Mouse (Mus musculus) ES-Bruce4 (cell line): ENCODE results near the gene Gm28374. TPM values are rescaled to one million over a fixed set of nuclear protein-coding genes. Genes with fewer than 3 reads are reported as not detected.

Source experiments
- H3K27ac ChIP-seq: 2 replicates; pipeline ENCODE4 v1.5.1; 2012; ENCODE audit warnings: low read length, inconsistent platforms; ENCODE audit not compliant: insufficient read depth
- H3K27me3 ChIP-seq: 2 replicates; pipeline ENCODE4 v1.6.1; 2012; ENCODE audit warnings: mild to moderate bottlenecking, low read length, inconsistent platforms; ENCODE audit not compliant: control insufficient read depth, poor library complexity, insufficient read depth, severe bottlenecking
- H3K36me3 ChIP-seq: 2 replicates; pipeline ENCODE4 v1.6.1; 2012; ENCODE audit warnings: inconsistent platforms, mild to moderate bottlenecking, low read length, moderate library complexity; ENCODE audit not compliant: control insufficient read depth, poor library complexity, insufficient read depth, severe bottlenecking
- H3K4me1 ChIP-seq: one replicate; pipeline ENCODE4 v1.8.1; 2011; ENCODE audit warnings: low read length; ENCODE audit not compliant: control insufficient read depth, insufficient read depth
- H3K4me3 ChIP-seq: 2 replicates; pipeline ENCODE4 v1.5.1; 2011; ENCODE audit warnings: low read depth, mild to moderate bottlenecking, low read length
- H3K9ac ChIP-seq: 2 replicates; pipeline ENCODE4 v1.6.1; 2012; ENCODE audit warnings: low read depth, mild to moderate bottlenecking, inconsistent platforms; ENCODE audit not compliant: poor library complexity, severe bottlenecking
- H3K9me3 ChIP-seq: replicated peaks from 2 replicates; pipeline ENCODE4 v1.6.1; 2012; ENCODE audit warnings: mild to moderate bottlenecking, low read length, inconsistent platforms; ENCODE audit not compliant: control insufficient read depth, poor library complexity, insufficient read depth, severe bottlenecking
- CTCF ChIP-seq: IDR thresholded peaks from one replicate; pipeline ENCODE4 v1.8.1; 2011; ENCODE audit warnings: low read depth, low read length
- EP300 ChIP-seq: IDR thresholded peaks from 2 replicates; pipeline ENCODE4 v1.6.1; 2011; ENCODE audit warnings: low read depth, low read length; ENCODE audit not compliant: insufficient read depth
- POLR2A ChIP-seq: IDR thresholded peaks from one replicate; pipeline ENCODE4 v1.8.1; 2011; ENCODE audit warnings: low read length; ENCODE audit not compliant: insufficient read depth
- polyA plus RNA-seq: library from polyadenylated mRNA; stranded (reverse); fragments of >200 nt; gene quantifications from 2 replicates; pipeline ENCODE4 v1.2.4, GENCODE M21; 2011; ENCODE audit warnings: low read depth; ENCODE audit not compliant: missing spikeins, insufficient read depth, insufficient read length

The Gm28374 gene
- polyA plus RNA-seq, 1 experiment: not detected

DNA sequence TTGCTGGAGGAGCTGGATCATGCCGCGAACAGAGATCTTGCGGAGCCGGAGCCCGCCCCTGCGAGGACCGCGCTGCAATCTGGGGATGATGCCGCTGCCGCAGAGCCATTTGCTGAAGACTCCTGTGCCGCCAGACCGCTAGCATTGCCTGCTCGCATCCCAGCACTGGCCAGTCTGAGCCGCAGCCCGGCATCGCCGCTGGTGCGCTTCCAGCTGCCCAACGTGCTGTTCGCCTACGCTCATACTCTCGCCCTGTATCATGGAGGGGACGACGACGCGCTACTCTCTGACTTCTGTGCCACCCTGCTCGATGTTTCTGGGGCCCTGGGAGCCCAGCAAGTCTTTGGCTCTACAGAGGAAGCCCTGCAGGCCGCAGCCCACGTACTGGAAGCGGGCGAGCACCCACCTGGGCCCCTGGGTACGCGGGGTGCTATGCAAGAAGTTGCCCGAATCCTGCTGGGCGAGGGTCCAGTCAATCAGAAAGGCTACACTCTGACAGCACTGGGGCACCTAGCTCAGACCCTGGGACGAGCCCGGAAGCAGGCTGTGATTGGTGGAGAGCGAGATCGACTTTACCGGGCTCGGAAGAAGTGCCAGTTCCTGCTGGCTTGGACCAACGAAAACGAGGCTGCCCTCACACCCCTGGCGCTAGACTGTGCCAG is 20.3 kb downstream of the Gm28374 start:
- Histone ChIP-seq H3K9ac (peak overlapping the region; percentile 90), H3K4me1 (no peaks in the 10 kb centered on the region), H3K27ac (peak overlapping the region; percentile 42), H3K36me3 (peaks cover 15% of the 10 kb centered on the region), H3K9me3 (no peaks in the 10 kb centered on the region), H3K4me3 (peak overlapping the region; percentile 97), H3K27me3 (no peaks in the 10 kb centered on the region)
- TF ChIP-seq EP300 (no peak), CTCF (no peak), POLR2A (no peak)

DNA sequence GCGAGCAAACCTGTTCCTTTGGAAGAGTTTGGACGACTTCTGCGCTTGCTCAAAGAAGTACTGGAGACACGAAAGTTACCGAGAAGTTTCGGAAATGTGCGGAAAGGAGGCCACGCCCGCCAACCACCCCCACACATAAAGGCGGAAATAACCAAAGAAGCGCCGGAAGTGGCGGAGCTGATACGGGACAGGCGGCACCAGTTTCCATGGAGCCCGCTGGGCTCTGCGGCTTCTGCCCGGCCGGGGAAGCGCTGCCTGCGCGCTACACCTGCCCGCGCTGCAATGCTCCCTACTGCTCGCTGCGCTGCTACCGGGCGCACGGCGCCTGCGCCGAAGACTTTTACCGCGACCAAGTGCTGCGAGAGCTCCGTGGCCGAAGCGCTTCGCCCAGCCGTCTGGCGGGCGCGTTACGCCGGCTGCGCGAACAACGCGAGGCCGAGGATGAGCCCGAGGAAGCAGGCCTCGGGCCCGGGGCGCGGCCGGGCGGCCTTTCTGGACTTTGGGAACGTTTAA is 21.0 kb downstream of the Gm28374 start, which contains the start of gene Znhit2:
Znhit2 (plus strand) TSS at position 172 of the 513 bp plus-strand sequence.
- TF ChIP-seq EP300 (no peak), CTCF (no peak)
- H3K4me3 ChIP-seq: peak within 1 kb of the TSS; percentile 97

DNA sequence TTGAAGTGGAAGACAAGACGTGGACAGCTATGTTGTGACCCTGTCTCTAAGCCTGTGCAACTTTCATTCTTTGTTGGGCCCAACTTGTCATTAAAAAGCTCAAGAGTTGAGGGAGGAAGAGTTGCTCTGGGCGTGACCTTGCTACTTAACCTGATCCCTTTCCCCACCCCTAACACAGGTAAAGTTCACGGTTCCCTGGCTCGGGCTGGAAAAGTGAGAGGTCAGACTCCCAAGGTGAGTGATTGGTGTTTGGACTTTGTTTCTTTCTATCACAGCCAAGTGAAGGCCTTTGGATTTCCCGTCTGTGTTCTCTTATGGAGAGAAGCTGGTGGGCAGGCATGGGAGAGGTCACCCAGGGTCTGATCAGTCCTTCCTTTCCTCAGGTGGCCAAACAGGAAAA is 23.1 kb downstream of the Gm28374 start:
- Histone ChIP-seq H3K4me3 (peak overlapping the region; percentile 89), H3K9me3 (no peaks in the 10 kb centered on the region), H3K9ac (peak overlapping the region; percentile 84), H3K27me3 (no peaks in the 10 kb centered on the region), H3K36me3 (peaks cover 32% of the 10 kb centered on the region), H3K4me1 (no peaks in the 10 kb centered on the region), H3K27ac (peak overlapping the region; percentile 26; the same call in 1 of the 2 replicates)
- TF ChIP-seq CTCF (no peak), POLR2A (no peak), EP300 (no peak)

More for the DNA sequence above, 21.0 kb downstream of the Gm28374 start, which contains the start of gene Znhit2:
- Histone ChIP-seq H3K9me3 (no peaks in the 10 kb centered on the region), H3K9ac (peak within 1 kb of the TSS; percentile 90), H3K4me1 (no peaks in the 10 kb centered on the region), H3K27me3 (no peaks in the 10 kb centered on the region), H3K36me3 (peaks cover 15% of the 10 kb centered on the region), H3K27ac (peak within 1 kb of the TSS; percentile 85)

DNA sequence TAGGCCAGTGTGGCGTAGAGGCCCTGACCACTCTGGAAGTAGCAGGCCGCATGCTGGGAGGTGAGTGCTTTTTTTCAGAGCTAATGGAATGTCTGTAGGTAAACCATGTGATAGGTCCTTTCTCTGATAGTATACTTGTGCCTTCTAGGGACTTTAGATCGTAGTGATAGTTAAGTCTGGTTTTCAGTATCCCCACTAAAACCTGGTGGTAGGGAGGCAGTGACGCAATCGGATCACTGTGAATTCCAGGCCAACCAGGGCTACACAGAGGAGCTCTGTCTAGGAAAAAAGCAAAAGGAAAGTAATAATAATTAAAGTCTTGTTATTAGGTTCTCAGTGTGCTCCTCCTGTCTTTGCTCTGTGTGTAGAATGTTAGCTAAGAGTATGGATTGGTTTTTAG is 23.5 kb downstream of the Gm28374 start:
- H3K27ac ChIP-seq: peak overlapping the region; percentile 26; the same call in 1 of the 2 replicates

DNA sequence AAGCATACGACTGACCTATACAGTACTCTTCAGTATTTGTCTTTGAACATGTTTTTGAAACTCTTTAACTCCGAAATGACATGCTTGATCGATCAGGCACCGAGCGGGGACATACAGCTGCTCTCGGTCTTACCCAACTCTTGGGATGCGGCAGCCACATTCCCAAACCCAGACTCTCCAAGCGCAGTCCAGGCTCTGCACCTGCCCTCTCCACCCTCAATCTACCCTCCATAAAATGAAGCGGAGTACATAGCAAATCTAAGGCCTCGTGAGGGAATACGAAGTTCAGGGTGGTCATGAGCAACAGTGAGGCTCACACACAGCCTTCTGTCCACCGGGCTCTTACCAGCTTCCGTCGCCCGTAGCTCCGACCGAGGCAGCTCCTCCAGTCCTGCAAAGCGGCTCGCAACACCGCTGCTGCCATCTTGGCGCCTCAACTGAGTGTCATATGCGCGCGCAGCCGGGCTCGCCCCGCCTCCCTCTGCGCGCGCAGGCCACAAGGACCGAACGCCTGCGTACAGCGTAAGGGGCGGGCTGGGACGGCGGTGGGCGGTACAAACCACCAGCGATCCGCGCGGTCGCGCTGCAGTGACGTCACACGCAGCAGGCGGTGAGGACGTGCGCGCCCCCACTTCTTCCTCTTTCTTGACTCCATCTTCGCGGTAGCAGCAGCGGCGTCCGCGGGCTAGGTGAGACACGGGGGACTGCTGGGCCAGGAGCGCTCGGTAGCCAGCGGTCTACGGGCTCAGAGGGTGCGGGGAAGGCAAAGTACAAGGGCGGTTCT is 24.6 kb downstream of the Gm28374 start, which contains the start of the genes Mrpl49 and Fau:
Mrpl49 (minus strand) TSS at position 473 of the 784 bp plus-strand sequence.
Fau (plus strand) TSS at position 532 of the 784 bp plus-strand sequence.
- H3K4me3 ChIP-seq: peak within 1 kb of the TSS; percentile 89
- no peak within 1 kb of the TSS for H3K27ac ChIP-seq
- peak within 1 kb of the TSS; percentile 84 for H3K9ac ChIP-seq
- peaks cover 45% of the 10 kb centered on the region for H3K36me3 ChIP-seq
- H3K9me3 ChIP-seq: no peaks in the 10 kb centered on the region
- peak; percentile 96 for TF ChIP-seq POLR2A
- TF ChIP-seq CTCF: no peak
- no peak for TF ChIP-seq EP300
- H3K4me1 ChIP-seq: no peaks in the 10 kb centered on the region
- H3K27me3 ChIP-seq: no peaks in the 10 kb centered on the region

More for the DNA sequence above, 23.5 kb downstream of the Gm28374 start:
- Histone ChIP-seq H3K27me3 (no peaks in the 10 kb centered on the region), H3K36me3 (peaks cover 37% of the 10 kb centered on the region), H3K9me3 (no peaks in the 10 kb centered on the region), H3K9ac (peak overlapping the region; percentile 84), H3K4me1 (no peaks in the 10 kb centered on the region), H3K4me3 (peak overlapping the region; percentile 89)
- TF ChIP-seq POLR2A (no peak), EP300 (no peak), CTCF (no peak)
